Mouse (Mus musculus) midbrain, embryonic 11.5 days (tissue): Measurements from ENCODE around the gene Aars. TPM values are rescaled to one million over a fixed set of nuclear protein-coding genes. Genes with fewer than 3 reads are reported as not detected.

Source experiments
- microRNA-seq: library from miRNA; unstranded; fragments of <30 nt; microRNA quantifications from one replicate; pipeline ENCODE4, GENCODE M21; 2017
- polyA plus RNA-seq: library from polyadenylated mRNA; unstranded; fragments of >200 nt; fragmentation: Nextera tagmentation; extraction: Ambion mirVana; gene quantifications from 2 replicates; pipeline ENCODE4 v1.2.1, GENCODE M21; 2014

Aars gene
- polyA plus RNA-seq, 1 experiment from 2014 or later = 79.9 TPM

Small RNA genes within 50 kb of the gene (microRNA-seq; reads per million reads assigned to microRNA genes)
- gene Gm24103 (not detected), gene Mir3473d (not detected)

Other genes starting within 250 kb of the Aars start
- 0.38 and 0.81 TPM in 2 replicates for gene Il34, start 227.2 kb upstream of the Aars start, polyA plus RNA-seq
- gene Cog4, start 186.5 kb upstream of the Aars start, polyA plus RNA-seq = 65.3 and 70.0 TPM in 2 replicates
- gene Sf3b3, start 186.4 kb upstream of the Aars start, polyA plus RNA-seq = 203 and 205 TPM in 2 replicates
- gene Fuk, start 130.7 kb upstream of the Aars start, polyA plus RNA-seq = 4.0 and 4.3 TPM in 2 replicates
- 11.2 and 11.3 TPM in 2 replicates for gene St3gal2, start 113.2 kb upstream of the Aars start, polyA plus RNA-seq
- gene Ddx19a, start 35.3 kb upstream of the Aars start, polyA plus RNA-seq = 32.8 and 33.4 TPM in 2 replicates
- gene Ddx19b, start 1.4 kb upstream of the Aars start, polyA plus RNA-seq = 7.9 and 8.3 TPM in 2 replicates
- 8.4 and 10.8 TPM in 2 replicates for gene Exosc6, start 23.2 kb downstream of the Aars start, polyA plus RNA-seq
- 0.41 and 0.77 TPM in 2 replicates for gene Clec18a, start 59.3 kb downstream of the Aars start, polyA plus RNA-seq
- 5.0 and 7.1 TPM in 2 replicates for gene Pdpr, start 61.5 kb downstream of the Aars start, polyA plus RNA-seq
- gene Glg1, start 226.1 kb downstream of the Aars start, polyA plus RNA-seq = 76.6 and 82.4 TPM in 2 replicates